Mouse (Mus musculus) forebrain, postnatal 0 days (tissue): ENCODE results near the gene Sash1. TPM values are rescaled to one million over a fixed set of nuclear protein-coding genes. Genes with fewer than 3 reads are reported as not detected.

Experiments
- ATAC-seq: fragments of 200-750 bp; cut with Nextera tagmentation; 2 replicates; pipeline ENCODE4 v1.8.0; 2017; ENCODE audit warnings: mild to moderate bottlenecking, moderate library complexity
- DNase-seq: peaks from one replicate; pipeline ENCODE4 v3.0.0-alpha.2; 2015
- H3K27ac ChIP-seq: fragments of 300-500 bp; sonication (generic); 2 replicates; pipeline ENCODE4 v1.5.1; 2014; ENCODE audit warnings: low read depth, mild to moderate bottlenecking, antibody characterized with exemption, low read length, moderate library complexity, mixed read lengths
- H3K27me3 ChIP-seq: fragments of 300-500 bp; sonication (generic); 2 replicates; pipeline ENCODE4 v1.6.1; 2014; ENCODE audit warnings: mild to moderate bottlenecking, low read length, mixed read lengths; ENCODE audit not compliant: insufficient read depth
- H3K36me3 ChIP-seq: fragments of 300-500 bp; sonication (generic); 2 replicates; pipeline ENCODE4 v1.6.1; 2014; ENCODE audit warnings: mild to moderate bottlenecking, moderate library complexity; ENCODE audit not compliant: insufficient read depth
- H3K4me1 ChIP-seq: fragments of 300-500 bp; sonication (generic); 2 replicates; pipeline ENCODE4 v1.6.1; 2014; ENCODE audit warnings: antibody characterized with exemption; ENCODE audit not compliant: insufficient read depth
- H3K4me2 ChIP-seq: fragments of 300-500 bp; sonication (generic); 2 replicates; pipeline ENCODE4 v1.6.1; 2014; ENCODE audit warnings: low read depth, mild to moderate bottlenecking, moderate library complexity
- H3K4me3 ChIP-seq: fragments of 300-500 bp; sonication (generic); 2 replicates; pipeline ENCODE4 v1.5.1; 2014; ENCODE audit warnings: low read depth, low read length, mixed read lengths
- H3K9ac ChIP-seq: fragments of 300-500 bp; sonication (generic); 2 replicates; pipeline ENCODE4 v1.6.1; 2014; ENCODE audit warnings: mild to moderate bottlenecking
- H3K9me3 ChIP-seq: fragments of 300-500 bp; sonication (generic); 2 replicates; pipeline ENCODE4 v1.6.1; 2016; ENCODE audit warnings: low read length
- CTCF ChIP-seq: sonication (generic); IDR thresholded peaks from 2 replicates; pipeline ENCODE4 v1.5.1; 2016; ENCODE audit warnings: antibody characterized with exemption, control low read depth, low read depth
- WGBS: fragments of 180-500 bp; shearing (Covaris S2); extraction: QIAGEN DNeasy Blood & Tissue Kit; methylation state at CpG from one replicate; pipeline ENCODE4 v1.1.7; 2014; 5-methylcytosine and 5-hydroxymethylcytosine counted together
- polyA plus RNA-seq: library from polyadenylated mRNA; unstranded; fragments of >200 nt; fragmentation: Nextera tagmentation; extraction: Ambion mirVana; gene quantifications from 2 replicates; pipeline ENCODE4 v1.2.1, GENCODE M21; 2015
- total RNA-seq: library from RNA; depleted of rRNA; stranded (reverse); fragments of >200 nt; gene quantifications from 2 replicates; pipeline ENCODE4 v1.2.3, GENCODE M21; 2014; rRNA removed

Sash1 gene
- 24.8 and 33.3 TPM in 2 replicates for total RNA-seq
- 2.2 and 3.6 TPM in 2 replicates for polyA plus RNA-seq

GRCm38 (mm10) chr10:8885630-8886527, at the start of gene Sash1:
Gene Sash1, minus strand, starts transcription at chr10:8886070.
- DNase-seq: peak; percentile 77
- peak; percentile 94 for ATAC-seq
- no peaks in the 10 kb centered on the region for H3K36me3 ChIP-seq
- no peak for TF ChIP-seq CTCF
- no peaks in the 10 kb centered on the region for H3K9me3 ChIP-seq
- peak within 1 kb of the TSS; percentile 50 for H3K9ac ChIP-seq
- H3K27ac ChIP-seq: peak within 1 kb of the TSS; percentile 73
- WGBS: under 1% methylated on average over 79 of the region's 80 CpGs
- peak within 1 kb of the TSS; percentile 92 for H3K4me2 ChIP-seq
- H3K27me3 ChIP-seq: peaks cover 8% of the 10 kb centered on the region; the same call in 1 of the 2 replicates
- H3K4me1 ChIP-seq: no peaks in the 10 kb centered on the region
- peak within 1 kb of the TSS; percentile 51 for H3K4me3 ChIP-seq

GRCm38 (mm10) chr10:8935601-8936000, 49.7 kb upstream of the Sash1 start:
- DNase-seq (no peak), ATAC-seq (no peak)
- no peak overlapping the region for H3K27ac ChIP-seq
- H3K27me3 ChIP-seq: no peaks in the 10 kb centered on the region
- no peaks in the 10 kb centered on the region for H3K4me1 ChIP-seq
- H3K4me3 ChIP-seq: no peak overlapping the region
- no peaks in the 10 kb centered on the region for H3K9me3 ChIP-seq
- H3K36me3 ChIP-seq: no peaks in the 10 kb centered on the region
- H3K9ac ChIP-seq: no peak overlapping the region
- 74% methylated on average over 4 of the region's 4 CpGs for WGBS
- no peak overlapping the region for H3K4me2 ChIP-seq
- TF ChIP-seq CTCF: no peak

- DNase-seq (no peak), ATAC-seq (no peak)
- no peak overlapping the region for H3K4me2 ChIP-seq
- H3K27ac ChIP-seq: no peak overlapping the region
- no peak overlapping the region for H3K9ac ChIP-seq
- no peak overlapping the region for H3K4me3 ChIP-seq
- no peaks in the 10 kb centered on the region for H3K9me3 ChIP-seq
- H3K4me1 ChIP-seq: peaks cover 4% of the 10 kb centered on the region; the same call in 1 of the 2 replicates
- WGBS: 89% methylated on average over 10 of the region's 10 CpGs
- no peak for TF ChIP-seq CTCF
- no peaks in the 10 kb centered on the region for H3K27me3 ChIP-seq
- H3K36me3 ChIP-seq: no peaks in the 10 kb centered on the region
Observed at GRCm38 (mm10) chr10:8933451-8934372, 47.8 kb upstream of the Sash1 start.

- no peak overlapping the region for H3K4me3 ChIP-seq
- no peaks in the 10 kb centered on the region for H3K27me3 ChIP-seq
- DNase-seq: no peak
- H3K27ac ChIP-seq: no peak overlapping the region
- no peaks in the 10 kb centered on the region for H3K9me3 ChIP-seq
- H3K4me1 ChIP-seq: peaks cover 4% of the 10 kb centered on the region; the same call in 1 of the 2 replicates
- H3K9ac ChIP-seq: no peak overlapping the region
- WGBS: 88% methylated on average over 8 of the region's 8 CpGs
- no peak for TF ChIP-seq CTCF
- no peaks in the 10 kb centered on the region for H3K36me3 ChIP-seq
- H3K4me2 ChIP-seq: no peak overlapping the region
- no peak for ATAC-seq
Observed at GRCm38 (mm10) chr10:8931548-8932240, 45.8 kb upstream of the Sash1 start.

DNA sequence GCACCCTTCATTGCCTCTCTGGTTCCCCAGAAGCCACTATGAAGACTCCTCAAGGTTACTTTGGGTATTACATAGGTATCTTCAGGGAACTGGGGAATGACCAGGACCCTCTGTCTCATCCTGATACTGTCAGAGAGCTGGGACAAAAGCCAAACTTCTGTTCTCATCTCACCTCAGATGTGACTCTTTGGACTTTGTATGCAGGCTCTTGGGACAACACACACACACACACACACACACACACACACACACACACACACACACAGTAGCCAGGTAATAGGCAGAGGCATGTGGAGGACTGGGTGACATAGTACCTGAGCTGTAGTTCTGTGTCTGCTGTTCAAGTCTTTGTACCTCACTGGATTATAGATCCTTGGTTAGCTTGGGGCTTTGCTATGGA, 44.8 kb upstream of the Sash1 start:
- no peak for DNase-seq
- Histone ChIP-seq H3K4me3 (no peak overlapping the region), H3K27ac (no peak overlapping the region), H3K4me2 (no peak overlapping the region), H3K27me3 (no peaks in the 10 kb centered on the region), H3K9ac (no peak overlapping the region), H3K4me1 (peaks cover 4% of the 10 kb centered on the region; the same call in 1 of the 2 replicates), H3K36me3 (no peaks in the 10 kb centered on the region), H3K9me3 (no peaks in the 10 kb centered on the region)
- no peak for ATAC-seq
- TF ChIP-seq CTCF: no peak
